Mouse (Mus musculus): Measurements from ENCODE around the gene D930007J09Rik.

D930007J09Rik gene

DNA sequence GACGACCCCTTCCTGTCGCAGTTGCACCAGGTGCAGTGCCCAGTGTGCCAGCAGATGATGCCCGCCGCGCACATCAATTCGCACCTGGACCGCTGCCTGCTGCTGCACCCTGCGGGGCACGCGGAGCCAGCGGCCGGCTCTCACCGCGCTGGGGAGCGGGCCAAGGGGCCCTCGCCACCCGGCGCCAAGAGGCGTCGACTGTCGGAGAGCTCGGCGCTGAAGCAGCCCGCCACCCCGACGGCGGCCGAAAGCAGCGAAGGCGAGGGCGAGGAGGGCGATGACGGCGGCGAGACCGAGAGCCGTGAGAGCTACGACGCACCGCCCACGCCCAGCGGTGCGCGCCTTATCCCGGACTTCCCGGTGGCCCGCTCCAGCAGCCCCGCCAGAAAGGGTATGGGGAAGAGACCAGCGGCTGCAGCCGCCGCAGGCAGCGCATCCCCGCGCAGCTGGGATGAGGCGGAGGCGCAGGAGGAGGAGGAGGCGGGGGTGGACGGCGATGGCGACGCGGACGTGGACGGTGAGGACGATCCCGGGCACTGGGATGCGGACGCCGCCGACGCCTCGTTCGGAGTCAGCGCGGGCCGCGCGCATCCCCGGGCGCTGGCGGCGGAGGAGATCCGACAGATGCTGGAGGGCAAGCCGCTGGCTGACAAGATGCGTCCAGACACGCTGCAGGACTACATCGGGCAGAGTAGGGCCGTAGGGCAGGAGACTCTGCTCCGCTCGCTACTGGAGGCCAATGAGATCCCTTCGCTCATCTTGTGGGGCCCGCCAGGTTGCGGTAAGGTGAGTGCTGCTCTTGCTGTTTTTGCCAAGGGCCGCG is at the start of gene D930007J09Rik:
Gene D930007J09Rik (minus strand): TSS at position 591 of the 823 bp plus-strand sequence.
- DNase-seq = peak; percentile 71 to 76

DNA sequence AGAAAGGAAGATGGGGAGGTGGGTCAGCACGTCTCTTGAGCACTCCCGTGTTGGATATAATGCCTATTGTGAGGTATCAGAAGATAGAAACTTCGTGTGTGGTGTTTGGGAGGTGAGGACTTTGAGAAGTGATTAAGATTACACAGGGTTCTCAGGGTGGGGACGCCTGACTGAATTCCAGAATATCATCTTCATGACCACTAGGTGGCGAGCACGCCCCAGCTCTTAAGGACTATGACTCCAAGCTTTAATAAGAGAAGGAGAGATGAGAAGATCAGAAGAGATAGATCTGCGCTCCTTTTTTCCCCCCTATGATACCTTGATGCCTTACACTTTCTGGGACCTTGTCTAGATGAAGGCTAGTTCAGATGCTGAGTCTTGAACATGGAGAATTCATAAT is 49.3 kb upstream of the D930007J09Rik start:
- peak; percentile 62 for DNase-seq

DNA sequence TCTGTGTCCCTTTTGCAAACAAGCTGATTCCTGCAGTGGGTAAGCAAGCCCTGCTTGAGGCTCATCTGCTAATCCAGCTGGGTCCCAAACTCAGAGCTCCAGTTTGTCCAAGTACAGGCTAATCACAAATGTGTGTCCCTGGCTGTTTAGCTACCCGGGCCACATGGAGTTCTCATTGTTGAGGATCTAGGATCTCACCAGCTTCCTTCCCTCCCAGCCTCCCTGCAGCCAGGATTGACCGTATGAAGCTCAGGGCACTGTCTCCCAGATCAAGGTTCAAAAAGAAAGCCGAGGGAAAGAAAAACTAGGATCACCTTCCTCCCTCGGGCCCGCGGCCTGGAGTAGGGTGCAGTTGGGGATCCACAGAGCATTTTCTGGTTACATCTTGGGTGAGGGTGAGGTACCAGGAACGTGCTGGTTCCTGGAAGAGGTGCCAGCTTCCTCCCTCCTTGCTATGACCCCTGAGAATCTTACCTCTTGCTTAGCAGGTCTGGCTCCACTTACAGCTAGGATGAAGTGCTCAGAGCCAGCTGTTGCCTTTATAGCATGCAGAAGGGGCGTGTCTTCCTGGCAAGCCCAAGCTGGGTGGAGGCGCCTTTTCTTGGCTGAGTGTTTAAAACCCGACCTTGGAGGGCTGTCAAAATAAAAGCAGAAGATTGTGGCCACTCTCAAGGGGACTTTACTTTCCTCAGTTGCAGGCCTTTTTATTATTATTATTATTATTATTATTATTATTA is 48.2 kb upstream of the D930007J09Rik start, which contains the start of gene Serpinb1a:
Gene Serpinb1a (minus strand): TSS at position 518 of the 737 bp plus-strand sequence.
- peak in 1 of 2 experiments; percentile 4 for DNase-seq

DNA sequence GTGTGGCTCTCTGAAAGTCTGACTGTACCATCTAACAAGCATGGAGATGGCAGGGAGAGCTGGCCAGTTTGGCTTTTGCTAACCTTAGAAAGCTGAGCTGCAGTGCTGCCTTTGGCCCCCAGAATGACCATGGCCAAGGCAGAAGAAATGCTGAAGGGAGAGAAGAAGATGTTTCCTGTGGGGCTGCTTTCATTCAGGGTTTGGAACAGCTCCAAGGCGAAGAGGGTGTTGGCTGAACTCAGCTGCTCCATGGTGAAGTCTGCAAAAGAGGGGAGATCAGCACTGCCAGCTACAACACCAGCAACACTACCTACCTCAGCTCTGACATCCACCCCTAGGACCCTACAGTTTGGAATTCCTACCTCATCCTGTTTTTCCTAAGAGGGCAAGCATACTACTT is 47.5 kb upstream of the D930007J09Rik start:
- peak in 1 of 2 experiments; percentile 11 for DNase-seq

DNA sequence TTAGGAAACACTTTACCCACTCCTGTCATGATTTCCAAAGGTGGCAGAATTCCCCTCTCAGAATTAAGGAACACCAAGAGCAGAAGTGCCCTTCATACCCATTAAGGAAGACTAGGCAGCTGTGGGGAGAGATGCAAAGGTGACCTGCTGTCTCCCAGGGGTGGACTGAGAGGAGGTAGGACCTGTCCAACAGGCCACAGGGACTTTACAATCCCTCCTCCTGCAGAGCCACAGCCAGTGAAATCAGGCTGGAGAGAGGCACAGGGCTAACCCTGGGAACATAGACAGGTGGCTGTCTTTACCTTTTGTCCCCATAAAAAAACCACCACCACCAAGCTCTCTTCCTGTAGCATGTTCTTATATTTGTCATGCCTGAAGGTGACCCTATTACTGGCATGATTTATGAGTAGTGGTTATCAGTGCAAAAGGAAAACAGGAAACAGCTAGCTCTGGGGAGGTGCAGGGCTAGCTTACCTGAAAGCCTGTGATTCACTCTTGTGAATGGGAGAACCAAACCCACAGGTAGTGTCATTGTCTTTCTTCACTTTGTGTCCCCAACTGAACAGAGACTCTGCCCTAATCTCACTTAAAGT is 47.0 kb upstream of the D930007J09Rik start:
- no peak for DNase-seq

DNA sequence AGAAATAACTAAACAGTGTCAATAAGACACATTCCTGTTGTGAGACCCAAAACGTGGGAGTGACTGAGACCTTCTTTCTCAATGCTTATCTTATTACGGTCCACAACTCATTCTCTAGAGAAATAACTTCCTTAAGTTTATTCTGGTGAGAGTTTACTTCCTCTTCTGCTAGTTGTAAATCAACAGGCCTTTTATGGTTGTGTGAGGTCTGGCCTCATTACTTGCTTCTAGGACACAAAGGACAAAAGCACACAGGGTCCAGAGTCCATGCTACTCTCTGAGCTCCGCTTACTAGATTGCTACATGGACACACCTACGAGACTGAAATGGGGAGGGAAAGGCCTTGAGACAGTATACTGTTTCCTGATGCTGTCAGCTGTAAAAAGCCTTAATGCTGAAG is 46.4 kb upstream of the D930007J09Rik start:
- no peak for DNase-seq

DNA sequence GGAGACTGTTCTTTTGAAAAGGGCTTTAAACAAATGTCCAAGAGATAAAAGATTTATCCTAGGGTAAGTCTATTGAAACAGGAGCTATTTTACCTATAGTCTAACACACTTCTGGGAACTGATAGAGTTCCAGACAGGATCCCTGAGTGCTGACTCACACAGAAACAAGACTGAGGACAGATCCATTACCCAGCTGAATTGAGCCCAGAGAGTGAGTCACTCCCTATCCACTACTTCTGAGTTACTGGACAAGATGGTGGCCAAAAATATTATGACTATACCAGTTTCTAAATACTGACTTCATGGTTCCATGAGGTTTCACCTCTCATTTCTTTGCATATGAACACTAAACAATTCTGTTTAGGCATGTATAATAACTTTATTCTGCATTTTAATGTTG is 43.6 kb upstream of the D930007J09Rik start:
- no peak for DNase-seq

DNA sequence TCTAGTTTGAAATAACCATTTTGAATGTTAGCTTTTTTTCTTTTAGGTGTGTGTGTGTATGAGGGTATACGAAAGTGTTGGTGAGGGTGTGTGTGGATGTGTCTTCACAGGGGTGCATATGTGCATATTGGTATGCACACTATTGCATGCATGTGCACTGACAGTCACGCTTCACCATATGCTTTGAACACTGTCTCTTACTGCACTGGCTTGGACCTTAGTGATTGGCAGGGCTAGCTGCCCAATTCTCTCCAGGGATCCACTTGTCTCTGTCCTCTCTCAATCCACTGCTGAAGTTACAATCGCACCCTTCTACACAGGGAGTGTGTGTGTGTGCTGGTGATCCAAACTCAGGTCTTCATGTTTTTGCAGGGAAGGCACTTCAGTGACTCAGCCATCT is 38.7 kb upstream of the D930007J09Rik start:
- DNase-seq = peak in 1 of 2 experiments; percentile 4

DNA sequence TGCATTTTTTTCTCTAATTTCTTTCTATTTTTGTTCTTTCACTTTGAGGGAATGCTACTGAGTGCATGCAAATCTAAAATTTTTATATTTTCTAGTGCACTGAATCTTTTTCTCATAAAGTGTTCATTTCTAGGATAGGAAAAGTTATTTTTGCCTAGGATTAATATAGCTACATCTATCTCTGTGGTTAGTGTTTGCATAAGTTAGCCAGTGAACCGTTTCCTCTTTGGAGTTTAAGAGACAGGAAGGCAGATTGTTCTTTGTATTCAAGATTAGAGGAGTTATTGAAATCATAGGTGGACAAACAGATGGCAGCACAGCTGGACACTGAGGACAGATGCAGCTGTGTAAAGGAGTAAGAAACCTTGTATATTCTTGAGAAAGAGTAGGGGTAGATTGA is 36.7 kb upstream of the D930007J09Rik start:
- no peak for DNase-seq

DNA sequence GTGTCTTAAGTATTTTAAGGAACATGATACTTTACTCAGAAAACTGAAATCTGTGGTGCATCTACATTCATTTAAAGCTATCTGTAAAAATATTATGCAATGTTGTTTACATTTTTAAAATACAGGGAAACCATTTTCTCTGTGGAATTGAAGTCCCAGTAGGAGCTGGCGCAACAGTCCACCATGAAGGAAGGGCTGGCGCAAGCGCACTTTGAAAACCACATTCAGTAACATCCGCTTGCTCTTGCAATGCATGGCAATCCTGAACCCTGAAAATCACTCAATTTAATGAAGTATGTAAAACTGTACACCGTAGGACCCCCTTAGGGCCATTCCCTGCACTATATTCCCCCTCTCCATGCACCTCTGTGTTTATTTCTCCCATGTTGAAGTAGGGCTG is 31.9 kb upstream of the D930007J09Rik start:
- no peak for DNase-seq

DNA sequence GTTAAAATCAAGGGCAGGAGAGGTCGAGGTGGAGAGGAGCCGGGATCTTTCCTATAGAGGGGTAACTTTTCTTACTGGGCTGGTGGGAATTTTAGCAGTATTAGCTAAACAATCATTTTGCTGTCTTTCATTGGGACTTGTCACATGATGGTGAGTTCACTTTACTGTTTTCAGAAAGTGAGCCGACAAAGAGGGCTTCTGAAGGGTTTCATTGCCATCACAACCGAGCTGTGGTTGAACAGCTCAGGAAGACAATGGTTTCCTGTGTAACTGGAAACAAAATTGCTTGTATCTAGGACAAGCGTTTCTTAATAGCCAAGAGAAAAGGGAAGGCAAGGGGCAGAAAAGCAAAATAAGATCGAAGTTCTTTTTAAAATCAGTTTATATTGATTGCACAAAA is 30.6 kb upstream of the D930007J09Rik start:
- no peak for DNase-seq

DNA sequence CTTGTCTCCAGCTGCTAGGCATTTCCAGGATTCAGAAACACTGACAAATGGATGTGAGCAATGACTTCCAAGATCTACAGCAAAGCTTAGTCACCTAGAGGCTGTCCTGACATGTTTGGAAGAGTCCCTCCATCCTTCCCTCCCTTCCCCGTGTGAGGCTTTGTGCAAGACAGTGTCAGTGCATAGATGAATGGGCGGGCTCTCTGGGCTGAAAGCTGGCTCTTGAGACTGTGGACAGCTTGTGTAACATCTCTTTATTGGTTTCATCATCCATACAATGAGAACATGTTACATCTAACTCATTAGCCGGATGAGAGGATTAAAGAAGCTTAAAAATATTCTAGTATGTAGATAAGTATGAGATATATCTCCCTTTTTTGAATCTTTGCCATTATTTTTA is 30.1 kb upstream of the D930007J09Rik start:
- DNase-seq = peak in 1 of 2 experiments; percentile 9

DNA sequence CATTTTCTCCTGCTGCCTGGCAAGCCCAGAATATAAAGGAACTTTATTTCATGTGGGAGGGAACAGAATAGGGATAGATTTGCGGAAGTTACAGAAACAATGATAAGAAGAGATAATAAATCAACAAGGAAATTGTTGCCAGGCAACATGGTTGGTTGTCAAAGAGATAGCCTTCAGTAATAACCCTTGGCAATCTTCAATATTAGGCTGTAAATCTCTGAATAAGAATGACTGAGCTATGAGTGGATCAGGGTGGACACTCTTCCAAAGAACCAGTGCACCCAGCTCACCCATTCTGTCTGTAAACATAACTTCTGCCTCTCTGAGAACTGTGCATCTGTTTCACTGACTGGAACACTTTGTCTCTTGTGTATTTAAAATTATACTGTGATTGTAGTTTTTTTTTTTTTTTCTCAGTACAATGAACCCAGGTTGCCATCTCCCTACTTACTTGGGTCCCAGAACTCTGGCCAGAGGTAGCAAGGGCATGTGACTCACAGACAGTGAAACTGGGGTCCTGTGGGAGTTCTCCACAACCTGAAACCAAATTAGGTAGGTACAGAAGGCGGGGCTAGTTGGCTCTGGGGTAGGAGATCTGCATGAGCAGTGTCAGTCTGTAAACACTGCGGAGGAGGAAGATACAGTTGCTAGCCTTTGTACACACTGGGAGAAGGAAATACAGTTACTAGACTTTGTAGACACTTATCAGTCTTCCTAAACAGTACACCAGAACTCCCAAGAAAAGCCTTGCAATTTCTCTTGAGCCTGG is 29.0 kb upstream of the D930007J09Rik start:
- no peak for DNase-seq

DNA sequence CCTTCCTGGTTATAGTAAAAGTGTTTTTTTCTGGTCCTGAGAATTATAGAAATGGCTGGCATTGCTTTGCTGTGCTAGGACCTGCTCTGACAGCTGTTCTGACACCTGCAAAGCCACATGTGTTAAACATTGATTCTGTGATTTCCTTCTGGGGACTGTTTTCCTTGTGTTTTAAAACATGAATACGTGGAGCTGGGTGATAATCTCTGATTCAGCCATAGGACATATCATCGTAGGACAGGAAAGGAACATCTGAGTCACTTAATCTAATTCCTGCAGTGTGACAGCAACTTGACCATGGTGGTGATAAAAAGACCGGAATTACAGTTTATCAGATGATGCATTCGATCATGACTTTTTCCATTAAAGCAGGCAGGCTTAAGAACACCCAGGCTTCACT is 26.2 kb upstream of the D930007J09Rik start:
- DNase-seq = no peak

DNA sequence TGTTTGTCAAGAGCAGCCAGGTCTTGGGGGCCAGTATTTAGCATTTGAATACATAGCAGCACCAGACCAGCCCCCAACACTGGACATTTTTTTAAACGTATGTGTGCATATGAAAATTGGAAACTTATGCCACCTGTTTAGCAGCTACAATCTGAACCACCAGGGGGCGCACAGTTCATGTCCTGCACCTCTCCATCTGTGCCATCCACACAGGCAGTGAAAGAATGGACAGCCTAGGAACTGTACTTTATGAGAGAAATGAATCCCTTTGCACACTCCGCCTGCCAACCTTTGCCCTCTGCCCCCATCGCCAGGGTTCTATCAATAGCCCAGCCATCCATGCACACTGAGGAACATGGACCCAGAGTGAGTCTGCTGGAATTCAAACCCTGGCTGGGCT is 25.3 kb upstream of the D930007J09Rik start:
- peak; percentile 73 to 78 for DNase-seq

DNA sequence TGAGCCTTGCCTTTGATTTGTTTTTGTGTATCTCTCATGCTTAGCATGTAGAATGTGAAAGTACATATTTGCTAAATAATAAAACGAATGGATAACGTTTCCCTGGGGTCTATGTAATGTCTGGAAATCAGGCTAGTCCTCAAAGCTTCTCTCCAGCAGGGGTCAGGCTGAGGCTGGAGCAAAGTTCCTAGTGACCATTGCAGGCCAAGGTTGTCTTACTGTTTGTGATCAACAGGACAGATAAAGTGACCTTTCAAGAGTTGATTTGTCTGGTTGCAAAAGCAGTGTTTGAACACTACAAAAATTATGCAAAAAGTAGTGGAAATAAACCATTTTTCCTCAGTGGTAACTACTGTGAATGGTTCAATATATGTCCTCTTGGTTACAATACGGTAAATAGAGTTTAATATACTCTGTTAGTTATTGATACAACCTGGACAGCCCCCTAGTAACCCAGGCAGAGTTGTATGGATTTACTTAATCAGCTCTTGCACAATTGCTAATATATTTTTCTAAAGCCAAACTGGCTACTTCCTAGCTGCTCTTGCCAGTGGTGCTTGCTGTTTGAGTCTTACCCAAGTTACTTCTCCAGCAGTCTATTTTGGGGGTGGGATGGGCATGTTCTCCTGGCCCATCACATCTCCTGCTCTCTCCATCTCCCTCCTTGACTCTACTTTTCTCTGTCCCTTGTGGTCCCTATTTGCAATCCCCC is 24.6 kb upstream of the D930007J09Rik start:
- peak in 1 of 2 experiments; percentile 10 for DNase-seq

DNA sequence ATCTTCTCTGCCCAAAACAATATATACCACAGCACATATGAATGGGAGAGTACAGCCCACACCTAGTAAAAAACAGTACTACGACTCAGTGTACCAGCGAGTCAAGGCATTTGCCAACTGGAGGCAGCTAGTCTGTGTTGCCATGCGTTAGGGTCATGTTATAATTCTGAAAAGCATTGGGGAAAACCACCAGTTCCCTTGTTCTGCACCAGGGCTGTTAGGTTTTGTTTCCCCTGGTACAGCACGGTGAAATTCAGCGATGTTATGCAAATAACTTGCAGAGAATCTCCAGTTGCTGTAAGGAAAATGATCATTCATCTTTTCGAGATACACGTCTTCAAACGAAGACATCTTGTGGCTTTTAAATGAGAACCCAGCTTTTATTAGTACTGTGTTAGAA is 22.9 kb upstream of the D930007J09Rik start:
- no peak for DNase-seq

DNA sequence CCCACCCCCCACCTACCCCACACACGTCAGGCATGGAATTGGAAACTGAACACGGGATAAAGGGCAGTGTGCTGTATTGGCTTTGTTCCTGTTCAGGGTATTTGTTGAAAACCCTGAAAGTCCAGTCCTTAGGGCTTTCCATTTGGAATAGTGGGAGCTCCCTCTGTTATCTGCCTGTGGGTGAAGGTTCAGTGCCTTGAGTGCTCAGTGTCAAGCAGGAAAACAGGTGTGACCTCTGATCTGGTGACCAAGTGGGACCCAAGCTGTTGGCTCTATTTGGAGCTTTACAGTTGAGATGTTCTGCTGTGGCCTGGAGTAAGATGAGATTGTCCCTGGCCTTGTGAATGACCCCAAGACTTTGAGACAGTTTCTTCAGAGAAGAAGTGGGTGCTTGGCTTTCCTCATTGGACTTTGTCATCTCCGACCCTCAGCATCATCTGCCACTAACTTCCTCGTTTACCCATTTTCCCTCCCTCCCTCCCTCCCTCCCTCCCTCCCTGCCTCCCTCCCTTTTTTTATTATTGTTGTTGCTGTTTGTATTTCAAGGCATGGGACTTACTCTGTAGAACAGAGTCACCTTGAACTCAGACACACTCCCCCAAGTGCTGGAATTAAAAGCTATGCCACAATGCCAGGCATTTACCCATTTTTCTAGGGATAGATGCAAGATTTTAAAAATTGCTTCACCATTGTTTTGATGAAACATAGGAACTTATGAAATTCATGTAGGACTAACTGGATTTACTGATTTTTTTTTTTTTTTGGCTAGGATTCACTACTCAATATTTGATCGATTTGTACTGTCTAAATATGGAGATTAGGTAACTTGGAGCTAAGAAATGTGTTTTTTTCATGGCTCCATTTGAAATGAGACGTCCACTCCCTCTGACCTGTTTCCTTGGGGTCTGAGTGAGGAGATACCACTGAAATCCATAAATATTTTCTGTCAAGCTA is 22.0 kb upstream of the D930007J09Rik start:
- no peak for DNase-seq

DNA sequence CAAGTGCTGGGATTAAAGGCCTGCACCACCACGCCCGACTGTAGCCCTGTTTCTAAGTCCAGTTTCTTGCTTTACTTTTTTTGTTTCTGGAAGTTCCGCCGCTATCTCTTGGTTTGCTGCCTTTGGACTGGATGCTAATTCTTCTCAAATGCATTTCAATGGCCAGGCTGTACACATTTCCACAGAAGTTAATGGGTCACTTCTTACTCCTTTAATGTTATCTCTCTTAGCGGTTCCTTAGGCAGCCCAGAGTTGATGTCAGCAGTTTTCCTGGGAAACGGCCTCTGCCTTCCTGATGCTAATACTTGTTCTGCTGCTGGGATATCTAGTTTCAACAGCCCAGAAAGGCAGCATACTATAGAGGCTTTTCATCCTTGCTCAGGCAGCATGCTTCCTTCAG is 20.5 kb upstream of the D930007J09Rik start:
- DNase-seq = no peak

DNA sequence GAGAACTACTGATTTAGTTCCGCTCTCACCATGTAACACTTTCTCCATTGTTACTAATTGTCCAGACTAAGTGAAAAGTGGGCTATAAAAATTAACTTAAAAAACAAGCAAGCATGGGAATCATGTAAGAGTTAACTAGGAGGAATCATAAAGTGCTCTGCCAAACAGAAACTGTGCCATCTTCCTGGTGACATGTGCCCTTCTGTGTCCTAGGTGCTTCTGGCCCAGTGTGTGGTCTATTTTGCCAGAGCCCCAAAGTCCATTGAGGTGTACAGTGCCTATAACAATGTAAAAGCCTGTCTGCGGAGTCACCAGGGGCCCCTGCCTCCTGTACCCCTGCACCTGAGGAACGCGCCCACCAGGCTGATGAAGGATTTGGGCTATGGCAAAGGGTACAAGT is 19.0 kb upstream of the D930007J09Rik start:
- no peak for DNase-seq

DNA sequence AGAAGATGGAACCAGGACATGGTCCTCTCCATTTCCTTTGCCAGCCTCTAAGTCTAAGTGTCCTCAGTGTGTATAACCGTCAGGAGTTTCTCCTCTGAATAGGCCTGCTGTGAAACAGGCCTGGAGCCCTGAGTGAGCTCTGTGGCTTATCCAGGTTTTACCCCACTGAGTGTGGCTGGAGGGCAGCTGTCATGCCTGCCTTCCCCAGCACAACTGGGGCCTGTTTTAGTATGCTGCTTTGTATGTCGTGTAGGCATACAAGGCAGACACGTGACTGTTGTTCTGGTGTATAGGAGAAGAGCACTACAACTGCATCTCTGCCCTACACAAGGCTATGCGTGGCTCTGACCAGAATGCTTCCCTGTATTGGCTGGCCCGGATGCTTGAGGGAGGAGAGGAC is 17.3 kb upstream of the D930007J09Rik start:
- no peak for DNase-seq

All from cerebellum, postnatal 10 days (tissue).